Mouse (Mus musculus) thymus, postnatal 0 days (tissue): ENCODE data around the gene Vapa. TPM values are rescaled to one million over a fixed set of nuclear protein-coding genes. Genes with fewer than 3 reads are reported as not detected.
A peak's percentile ranks its signal among the peaks of the same experiment; 100 is the strongest.

Experiments
- DNase-seq: peaks from one replicate; pipeline ENCODE4 v3.0.0-alpha.2; 2015; ENCODE audit warnings: low spot score
- polyA plus RNA-seq: library from polyadenylated mRNA; unstranded; fragments of >200 nt; fragmentation: Nextera tagmentation; extraction: Ambion mirVana; gene quantifications from 2 replicates; pipeline ENCODE4 v1.2.1, GENCODE M21; 2015

Gene Vapa
- polyA plus RNA-seq, 1 experiment from 2014 or later, result 209 TPM

- DNase-seq, result peak; percentile 50
Measured at GRCm38 (mm10) chr17:65625563-65625962, 12.2 kb upstream of the Vapa start.

GRCm38 (mm10) chr17:65623130-65623529 is 9.8 kb upstream of the Vapa start:
- DNase-seq, result no peak

- no peak for DNase-seq
Measured at GRCm38 (mm10) chr17:65618431-65618830, 5.1 kb upstream of the Vapa start.

DNA sequence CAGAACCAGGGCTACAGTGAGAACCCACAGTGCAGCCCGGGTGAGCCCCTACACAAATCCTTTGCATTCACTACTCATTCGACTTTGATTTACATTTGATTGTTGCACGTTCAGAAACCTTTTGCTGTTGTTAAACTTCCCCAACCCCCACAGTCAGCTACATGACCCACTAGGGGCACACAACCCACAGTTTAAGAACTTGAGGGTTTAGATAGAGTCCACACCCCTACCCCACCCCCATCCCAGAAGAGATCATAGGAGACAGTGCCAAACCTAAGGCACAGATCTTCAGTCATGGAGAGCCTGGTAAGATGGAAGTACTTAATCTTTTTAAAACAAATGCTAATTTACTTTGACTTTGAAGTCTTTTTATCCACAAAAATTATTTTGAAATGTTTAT is 2.3 kb upstream of the Vapa start:
- peak; percentile 33 for DNase-seq

GRCm38 (mm10) chr17:65614431-65614830 is 1.1 kb upstream of the Vapa start:
- no peak for DNase-seq

GRCm38 (mm10) chr17:65613142-65613462 is 253 bp downstream of the Vapa start:
- DNase-seq, result no peak

- peak; percentile 35 for DNase-seq
Measured at GRCm38 (mm10) chr17:65612391-65613141, 789 bp downstream of the Vapa start.

DNA sequence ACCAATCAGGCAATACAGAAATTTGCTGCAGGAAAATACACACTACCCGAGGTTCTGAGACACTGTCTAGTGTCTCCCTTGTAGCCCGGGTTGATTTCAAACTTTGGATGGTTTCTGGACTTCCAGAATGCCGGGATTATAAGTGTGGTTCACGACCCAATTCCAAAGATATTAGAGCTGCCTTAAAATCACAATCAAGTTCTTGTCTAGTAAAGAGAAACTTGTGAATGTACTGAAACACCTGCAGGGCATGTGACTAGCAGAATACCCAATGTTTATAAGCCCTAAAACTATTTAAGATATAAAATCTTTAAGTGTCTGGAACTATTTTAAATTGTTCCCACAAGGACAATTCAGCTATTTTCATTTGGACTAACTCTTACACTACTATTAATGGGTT is 1.6 kb downstream of the Vapa start:
- no peak for DNase-seq

- no peak for DNase-seq
Measured at GRCm38 (mm10) chr17:65608743-65609142, 4.6 kb downstream of the Vapa start.

GRCm38 (mm10) chr17:65608312-65608687 is 5.1 kb downstream of the Vapa start:
- no peak for DNase-seq

DNA sequence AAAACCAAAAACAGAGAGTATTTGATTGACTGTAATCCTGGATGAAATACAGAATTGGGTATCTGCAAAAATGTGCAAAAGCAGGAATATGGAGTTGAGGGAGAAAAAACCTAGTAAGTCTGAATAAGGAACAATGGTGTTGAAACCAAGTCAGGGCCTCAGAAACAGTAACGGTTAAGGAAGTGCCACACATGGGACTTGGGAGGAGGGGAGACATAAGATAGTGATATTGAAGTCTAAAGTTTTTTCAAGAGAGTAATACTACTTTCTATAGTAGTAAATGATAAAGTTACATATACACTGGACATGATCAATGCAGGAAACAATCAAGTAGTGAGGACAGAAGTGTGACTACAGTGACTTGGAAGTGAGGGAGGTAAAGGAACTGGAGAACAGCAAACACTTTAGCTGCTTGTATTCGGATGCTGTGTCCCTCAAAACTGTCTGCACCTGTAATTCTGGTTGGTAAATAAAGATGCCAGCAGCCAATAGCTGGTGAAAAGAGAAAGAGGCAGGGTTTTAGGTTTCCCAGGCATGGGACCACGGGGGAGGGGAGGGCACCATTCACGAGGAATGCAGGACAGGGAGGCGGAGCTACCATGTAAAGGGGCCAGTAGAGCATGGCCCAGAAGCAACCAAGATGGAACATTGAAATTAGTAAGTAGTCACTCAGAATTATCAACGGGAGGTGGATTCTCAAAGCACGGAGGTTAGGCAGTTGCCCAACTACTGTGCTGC is 5.6 kb downstream of the Vapa start:
- DNase-seq, result no peak

GRCm38 (mm10) chr17:65606014-65606413 is 7.3 kb downstream of the Vapa start:
- DNase-seq, result no peak

GRCm38 (mm10) chr17:65604892-65605291 is 8.5 kb downstream of the Vapa start:
- DNase-seq, result no peak

DNA sequence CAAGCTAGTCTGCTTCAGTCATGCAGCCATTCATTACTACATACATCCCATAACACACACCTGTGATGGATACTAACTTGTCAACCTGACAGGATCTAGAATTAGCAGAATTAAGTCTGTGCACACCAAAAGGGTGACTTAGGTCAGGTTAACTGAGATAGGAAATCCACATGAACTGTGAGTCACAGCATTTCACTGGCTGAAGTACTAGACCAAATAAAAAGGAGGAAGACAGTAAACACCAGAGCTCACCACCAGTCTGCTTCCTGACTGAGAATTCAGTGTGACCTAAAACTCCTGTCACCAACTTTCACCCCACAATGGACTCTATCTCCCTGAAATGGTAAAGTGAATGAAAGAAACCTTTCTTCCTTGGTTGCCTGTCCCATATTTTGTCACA is 9.0 kb downstream of the Vapa start:
- DNase-seq, result no peak

GRCm38 (mm10) chr17:65597857-65598486 is 15.4 kb downstream of the Vapa start:
- no peak for DNase-seq

DNA sequence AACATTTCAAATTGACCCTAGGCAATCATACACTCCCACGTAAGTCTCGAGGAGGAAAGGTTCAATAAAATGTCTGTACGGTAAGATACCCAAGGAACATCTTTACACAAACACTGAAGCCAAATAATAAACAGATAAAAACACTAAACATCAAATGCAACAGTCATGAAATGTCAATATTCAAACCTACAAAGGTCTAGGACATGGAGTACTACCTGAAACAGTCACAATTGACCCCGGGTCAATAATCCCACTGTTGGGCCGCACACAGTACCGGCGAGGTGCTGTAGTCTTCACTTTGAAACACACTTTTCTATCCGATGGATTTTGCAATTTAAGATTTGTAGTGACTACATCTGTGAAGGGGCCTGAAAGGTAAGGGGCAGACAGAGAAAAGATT is 18.7 kb downstream of the Vapa start:
- no peak for DNase-seq

DNA sequence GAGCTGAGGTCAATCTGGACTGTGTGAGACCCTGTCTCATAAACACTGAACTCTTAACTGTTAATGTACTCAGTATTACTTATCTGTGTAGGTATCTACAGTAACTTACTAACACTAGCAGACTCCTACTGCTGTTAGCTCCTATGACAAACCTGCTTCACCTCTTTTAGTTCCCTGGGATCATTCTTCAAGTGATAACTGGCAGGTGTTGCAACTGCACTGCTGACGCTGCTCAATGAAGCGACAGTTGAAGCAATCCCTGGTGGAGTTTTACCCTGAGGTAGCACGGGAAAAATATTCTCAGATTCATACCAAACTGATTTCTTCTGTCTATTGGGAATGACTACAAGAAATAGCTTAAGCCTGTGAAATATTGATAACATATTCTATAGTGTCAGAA is 26.5 kb downstream of the Vapa start:
- DNase-seq, result no peak

DNA sequence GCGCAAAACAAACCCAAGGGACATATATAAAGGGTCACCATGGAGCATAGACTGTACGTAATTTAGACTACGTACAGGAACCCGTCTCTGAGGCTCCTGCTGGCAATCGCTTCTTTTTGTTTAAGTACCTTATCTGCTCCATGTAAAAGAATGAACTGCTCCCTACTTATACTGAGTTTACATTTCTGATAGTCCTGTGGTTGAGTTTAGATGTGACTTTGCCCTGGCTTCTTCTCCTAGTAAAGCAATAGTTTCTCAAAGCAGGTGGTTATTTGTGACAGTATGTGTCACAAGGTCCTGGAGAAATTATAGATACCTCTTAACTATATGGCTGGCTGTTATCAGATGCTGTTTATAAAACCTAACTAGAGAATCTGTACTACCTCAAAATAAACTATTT is 31.9 kb downstream of the Vapa start:
- DNase-seq, result no peak

- DNase-seq, result no peak
Measured at GRCm38 (mm10) chr17:65579766-65580165, 33.6 kb downstream of the Vapa start.

GRCm38 (mm10) chr17:65575339-65575738 is 38.0 kb downstream of the Vapa start:
- DNase-seq, result peak; percentile 56

GRCm38 (mm10) chr17:65574850-65575249 is 38.5 kb downstream of the Vapa start:
- no peak for DNase-seq

GRCm38 (mm10) chr17:65571866-65572265 is 41.5 kb downstream of the Vapa start:
- no peak for DNase-seq

- no peak for DNase-seq
Measured at GRCm38 (mm10) chr17:65571466-65571865, 41.9 kb downstream of the Vapa start.
